Mouse (Mus musculus) bone marrow, adult 2 months (tissue): ENCODE measurements around the gene Hpse.

Source experiments
- CTCF ChIP-seq: fragments of 200-500 bp; IDR thresholded peaks from 2 replicates; pipeline ENCODE4 v1.5.1; 2011; ENCODE audit warnings: low read length, control low read depth; ENCODE audit not compliant: control insufficient read depth, insufficient read depth
- POLR2A ChIP-seq: fragments of 200-500 bp; IDR thresholded peaks from 2 replicates; pipeline ENCODE4 v1.6.1; 2011; ENCODE audit warnings: low read depth, mild to moderate bottlenecking, control low read depth, low read length, borderline replicate concordance; ENCODE audit not compliant: control insufficient read depth

GRCm38 (mm10) chr5:100643253-100643990 is 76.1 kb downstream of the Hpse start:
- TF ChIP-seq CTCF: no peak
- 0 out of 2 replicates have a peak, but pooled peaks have one; percentile 34 for TF ChIP-seq POLR2A
